Mouse (Mus musculus) G1E (cell line): ENCODE data around the gene Cdkal1.

Source experiments
- CTCF ChIP-seq: IDR thresholded peaks from 2 replicates; pipeline ENCODE4 v1.5.1; 2012; ENCODE audit warnings: low read depth, low read length, inconsistent platforms, mixed read lengths
- GATA1 ChIP-seq: IDR thresholded peaks from 2 replicates; pipeline ENCODE4 v1.6.1; 2012; ENCODE audit warnings: borderline replicate concordance, low read length, inconsistent platforms, mixed read lengths
- GATA2 ChIP-seq: IDR thresholded peaks from 2 replicates; pipeline ENCODE4 v1.6.1; 2012; ENCODE audit warnings: low read depth, low read length, inconsistent platforms, borderline replicate concordance
- TAL1 ChIP-seq: conservative IDR thresholded peaks from 2 replicates; pipeline ENCODE4 v1.6.1; 2012; ENCODE audit warnings: low read depth, low read length, inconsistent platforms, mixed read lengths

GRCm38 (mm10) chr13:29903341-29903740, 47.9 kb upstream of the Cdkal1 start:
- TF ChIP-seq GATA1 = no peak
- no peak for TF ChIP-seq CTCF
- no peak for TF ChIP-seq TAL1
- TF ChIP-seq GATA2 = no peak
